Comparison of ENCODE assay signal across 8 mouse cellular contexts in the genomic region with DNA sequence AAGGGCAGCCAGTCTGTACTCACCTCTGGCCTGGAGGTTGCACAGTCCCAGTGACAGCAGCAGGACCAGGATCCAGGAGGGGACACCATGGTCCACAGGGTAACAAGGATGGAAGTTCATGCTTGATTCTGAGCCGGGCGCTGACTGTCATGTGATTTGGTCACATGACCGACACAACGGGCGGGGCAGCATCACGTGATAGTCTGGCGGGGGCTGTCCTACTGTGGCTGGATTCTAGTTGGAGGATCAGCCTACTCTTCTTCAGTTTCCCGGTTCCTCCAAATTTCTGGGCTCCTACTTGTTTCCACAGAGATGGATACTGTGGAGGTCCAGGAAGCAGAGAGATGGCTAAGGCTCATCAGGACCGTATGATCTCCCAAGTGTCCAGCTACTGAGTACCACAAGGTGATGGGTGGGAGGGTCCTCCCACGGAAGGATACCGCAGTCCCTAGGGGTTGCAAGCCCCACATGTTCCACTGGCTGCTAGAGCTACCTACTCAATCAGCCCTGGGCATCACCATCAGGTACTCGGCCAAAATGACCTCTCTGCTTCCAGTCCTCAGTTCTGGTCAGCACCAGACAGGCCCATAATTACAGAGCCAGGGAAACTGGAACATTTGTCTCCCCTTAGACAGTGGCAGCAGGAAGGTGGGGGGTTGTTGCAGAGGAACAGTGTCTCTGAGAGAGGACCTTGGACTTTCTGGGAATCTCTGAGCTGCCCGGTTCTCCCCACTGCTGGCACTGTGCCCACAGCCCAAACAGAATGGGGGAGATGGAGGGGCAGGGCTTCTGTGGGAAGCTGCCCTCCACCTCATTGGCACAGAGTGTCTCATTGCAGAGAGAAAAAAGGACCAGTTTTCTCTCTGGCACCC. TPM values are rescaled to one million over a fixed set of nuclear protein-coding genes. Genes with fewer than 3 reads are reported as not detected.
DNase-seq lines count a peak whose midpoint lies in the region; ATAC-seq and TF ChIP-seq lines count a peak whose summit lies in the region.

A gene (minus strand): TSS at position 152 of the 872 bp plus-strand sequence.

- WGBS in forebrain, embryonic 12.5 days = 5% methylated on average over 13 of the region's 13 CpGs
- 3% methylated on average over 13 of the region's 13 CpGs for WGBS in heart, embryonic 16.5 days
- WGBS in liver, embryonic 14.5 days (ENCODE audit: insufficient replicate concordance) = 5% methylated on average over 13 of the region's 13 CpGs
- WGBS in stomach, embryonic 15.5 days = 4% methylated on average over 13 of the region's 13 CpGs

- peak within 1 kb of the TSS; percentile 62 for H3K9ac ChIP-seq in forebrain, embryonic 12.5 days
- H3K9ac ChIP-seq in heart, embryonic 16.5 days (ENCODE audit: low read length) = peak within 1 kb of the TSS; percentile 56
- peak within 1 kb of the TSS; percentile 53 for H3K9ac ChIP-seq in liver, embryonic 14.5 days (replicated peaks)
- H3K9ac ChIP-seq in stomach, embryonic 15.5 days = peak within 1 kb of the TSS; percentile 60; the same call in 1 of the 2 replicates

- no peak for TF ChIP-seq CTCF in liver, embryonic 14.5 days (IDR thresholded peaks at IDR 0.05; ENCODE audit: low read depth)

- peaks cover 23% of the 10 kb centered on the region for H3K36me3 ChIP-seq in forebrain, embryonic 12.5 days (replicated peaks)
- H3K36me3 ChIP-seq in heart, embryonic 16.5 days (ENCODE audit: control insufficient read depth, insufficient read depth) = peaks cover 6% of the 10 kb centered on the region; the same call in 1 of the 2 replicates
- H3K36me3 ChIP-seq in liver, embryonic 14.5 days (replicated peaks; ENCODE audit: control insufficient read depth, insufficient read depth, low read depth) = peaks cover 3% of the 10 kb centered on the region; the same call in 1 of the 2 replicates
- peaks cover 17% of the 10 kb centered on the region; the same call in 1 of the 2 replicates for H3K36me3 ChIP-seq in stomach, embryonic 15.5 days

- no peaks in the 10 kb centered on the region for H3K9me3 ChIP-seq in forebrain, embryonic 12.5 days
- H3K9me3 ChIP-seq in heart, embryonic 16.5 days (replicated peaks; ENCODE audit: control insufficient read depth, low read length) = no peaks in the 10 kb centered on the region
- H3K9me3 ChIP-seq in liver, embryonic 14.5 days (ENCODE audit: control insufficient read depth, low read length) = no peaks in the 10 kb centered on the region
- H3K9me3 ChIP-seq in stomach, embryonic 15.5 days = no peaks in the 10 kb centered on the region

- H3K27ac ChIP-seq in forebrain, embryonic 12.5 days = no peak within 1 kb of the TSS
- H3K27ac ChIP-seq in heart, embryonic 16.5 days (ENCODE audit: low read length) = no peak within 1 kb of the TSS
- no peak within 1 kb of the TSS for H3K27ac ChIP-seq in liver, embryonic 14.5 days
- no peak within 1 kb of the TSS for H3K27ac ChIP-seq in stomach, embryonic 15.5 days

- ATAC-seq in forebrain, embryonic 12.5 days (ENCODE audit: low FRiP score) = peak; percentile 90
- ATAC-seq in heart, embryonic 16.5 days (replicated peaks; ENCODE audit: extremely low read depth, insufficient read depth, low FRiP score) = peak; percentile 70
- ATAC-seq in liver, embryonic 14.5 days (ENCODE audit: insufficient read depth) = peak; percentile 76
- peak; percentile 78 for ATAC-seq in stomach, embryonic 15.5 days (ENCODE audit: insufficient read depth, low FRiP score, low read depth)

- TF ChIP-seq EP300 in liver, embryonic 14.5 days (IDR thresholded peaks at IDR 0.05; ENCODE audit: low read depth) = no peak

- H3K4me1 ChIP-seq in forebrain, embryonic 12.5 days = peaks cover 21% of the 10 kb centered on the region
- H3K4me1 ChIP-seq in heart, embryonic 16.5 days (ENCODE audit: control insufficient read depth, insufficient read depth, low read length) = peaks cover 8% of the 10 kb centered on the region
- peaks cover 8 to 16% of the 10 kb centered on the region in 2 experiments; a peak in 3 of 4 replicates for H3K4me1 ChIP-seq in liver, embryonic 14.5 days (replicated peaks; ENCODE audit: control insufficient read depth in 2 of 2, insufficient read depth in 2 of 2, low read length in 1 of 2)
- peaks cover 18% of the 10 kb centered on the region for H3K4me1 ChIP-seq in stomach, embryonic 15.5 days

- peak within 1 kb of the TSS; percentile 85 for H3K4me2 ChIP-seq in forebrain, embryonic 12.5 days
- peak within 1 kb of the TSS; percentile 89 for H3K4me2 ChIP-seq in heart, embryonic 16.5 days (ENCODE audit: low read depth, low read length)
- peak within 1 kb of the TSS; percentile 82 for H3K4me2 ChIP-seq in liver, embryonic 14.5 days (ENCODE audit: low read depth)
- H3K4me2 ChIP-seq in stomach, embryonic 15.5 days = peak within 1 kb of the TSS; percentile 87

- peak; percentile 92 for DNase-seq in ES-CJ7 (ENCODE audit: low read depth, low spot score)
- DNase-seq in c-Kit-positive CD71-positive TER-119-positive erythroid progenitor cells, embryonic 14.5 days (ENCODE audit: low spot score) = peak; percentile 89
- peak; percentile 89 to 91 for DNase-seq in kidney, postnatal 36 days
- peak; percentile 68 to 76 (median 73) for DNase-seq in liver, embryonic 14.5 days (ENCODE audit: low read depth in 3 of 3, low spot score in 3 of 3)
- peak; percentile 92 for DNase-seq in neural tube, embryonic 10.5 days (ENCODE audit: extremely low spot score, low spot score)

- H3K27me3 ChIP-seq in forebrain, embryonic 12.5 days = no peaks in the 10 kb centered on the region
- H3K27me3 ChIP-seq in heart, embryonic 16.5 days (ENCODE audit: control insufficient read depth, insufficient read depth, low read length) = no peaks in the 10 kb centered on the region
- H3K27me3 ChIP-seq in liver, embryonic 14.5 days (ENCODE audit: control insufficient read depth, insufficient read depth, low read length) = no peaks in the 10 kb centered on the region
- H3K27me3 ChIP-seq in stomach, embryonic 15.5 days (replicated peaks) = no peaks in the 10 kb centered on the region

- peak within 1 kb of the TSS; percentile 51 for H3K4me3 ChIP-seq in forebrain, embryonic 12.5 days (replicated peaks)
- H3K4me3 ChIP-seq in heart, embryonic 16.5 days (ENCODE audit: low read length) = peak within 1 kb of the TSS; percentile 58
- peak within 1 kb of the TSS; percentile 56 to 88 for H3K4me3 ChIP-seq in liver, embryonic 14.5 days (ENCODE audit: insufficient read depth in 1 of 2, low read depth in 2 of 2, low read length in 2 of 2)
- peak within 1 kb of the TSS; percentile 54 for H3K4me3 ChIP-seq in stomach, embryonic 15.5 days (replicated peaks)

RNA-seq across cellular contexts. Expression of the gene that starts here (rescaled TPM):
- polyA plus RNA-seq in forebrain, embryonic 12.5 days (2016; fragmentation: Nextera tagmentation; extraction: Ambion mirVana) = 18.0 and 19.9 TPM in 2 replicates
- 10.3 and 10.6 TPM in 2 replicates for polyA plus RNA-seq in heart, embryonic 16.5 days (2015; fragmentation: Nextera tagmentation; extraction: Ambion mirVana)
- 9.3 and 10.6 TPM in 2 replicates for polyA plus RNA-seq in liver, embryonic 14.5 days (2012; rRNA removed)
- 9.4 and 12.8 TPM in 2 replicates for polyA plus RNA-seq in liver, embryonic 14.5 days (2014; fragmentation: Nextera tagmentation; extraction: Ambion mirVana)
- polyA plus RNA-seq in stomach, embryonic 15.5 days (2015; fragmentation: Nextera tagmentation; extraction: Ambion mirVana) = 21.5 and 22.6 TPM in 2 replicates
